Mouse (Mus musculus): ENCODE measurements around the gene Ajap1.

Ajap1 gene

GRCm38 (mm10) chr4:153357539-153358242, 124.9 kb downstream of the Ajap1 start:
- ATAC-seq (ENCODE audit: low TSS enrichment) = no peak

DNA sequence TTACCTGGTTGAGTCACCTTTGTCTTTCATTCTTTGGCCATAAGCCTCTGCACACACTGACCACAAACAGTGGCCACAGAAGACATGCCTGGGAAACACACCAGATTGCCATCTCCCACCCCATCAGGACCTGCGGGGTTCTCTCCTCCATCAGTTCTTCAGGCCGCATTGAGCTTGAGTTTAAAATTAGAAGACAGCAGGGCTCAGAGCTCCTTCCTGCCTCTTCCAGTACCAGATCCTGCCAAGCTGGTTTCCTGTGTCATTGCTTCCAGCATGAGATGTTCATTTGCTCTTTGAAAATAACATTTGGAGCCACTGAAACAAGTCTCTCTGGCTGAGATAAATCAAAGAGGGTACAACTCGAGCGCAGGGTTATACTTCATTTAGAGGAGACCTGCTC, 126.4 kb downstream of the Ajap1 start:
- ATAC-seq (ENCODE audit: low TSS enrichment) = peak; percentile 34; the same call in 1 of the 2 replicates

DNA sequence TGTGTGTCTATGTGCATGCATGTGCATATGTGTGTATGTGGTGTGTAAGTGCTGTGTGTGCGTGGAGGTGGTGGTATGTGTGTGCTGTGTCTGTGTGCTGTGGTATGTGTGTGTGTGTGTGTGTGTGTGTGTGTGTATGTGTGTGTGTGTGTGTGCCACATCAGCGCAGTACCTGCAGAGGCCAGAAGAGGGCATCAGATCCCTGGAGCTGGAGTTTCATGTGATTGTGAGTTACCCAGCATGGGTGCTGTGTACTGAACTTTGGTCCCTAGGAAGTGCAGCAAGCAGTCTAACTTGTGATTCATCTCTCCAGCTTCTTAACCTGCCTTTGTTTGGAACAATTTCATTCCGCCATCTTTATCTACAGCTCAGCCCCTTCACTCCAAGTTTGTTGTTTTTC, 137.6 kb downstream of the Ajap1 start:
- ATAC-seq (ENCODE audit: low TSS enrichment) = no peak

DNA sequence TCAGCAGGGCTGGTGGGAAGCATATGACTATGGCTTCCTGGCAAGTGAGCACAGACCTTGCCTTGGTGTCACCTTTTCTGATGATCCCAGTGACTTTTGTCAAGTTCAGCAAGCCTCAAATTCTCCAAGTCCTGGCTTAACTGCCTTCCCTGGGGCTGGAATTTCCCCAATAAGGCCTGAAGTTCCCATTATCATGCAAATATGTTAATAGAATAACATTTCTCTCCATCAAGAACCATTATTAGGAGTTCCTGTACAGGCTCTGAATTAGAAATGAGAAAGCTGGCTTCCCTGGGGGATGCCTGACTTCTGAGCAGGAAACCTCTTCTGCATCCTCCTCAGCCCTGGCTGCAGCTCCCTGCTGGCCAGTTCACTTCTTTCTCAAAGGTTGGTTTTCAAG, 141.7 kb downstream of the Ajap1 start:
- no peak for ATAC-seq (ENCODE audit: low TSS enrichment)

GRCm38 (mm10) chr4:153335301-153335799, 147.3 kb downstream of the Ajap1 start:
- ATAC-seq (ENCODE audit: low TSS enrichment) = no peak

GRCm38 (mm10) chr4:153327809-153328208, 154.8 kb downstream of the Ajap1 start:
- peak; percentile 97 for ATAC-seq (ENCODE audit: low TSS enrichment)

Measured in frontal cortex, adult (tissue).